Mouse (Mus musculus): ENCODE measurements around the gene Cbs.
"Not testable (repeated sequence)": the region's sequence is repeated elsewhere in the genome, so short reads cannot be mapped to it uniquely, and the experiment has no call there.

The Cbs gene

GRCm38 (mm10) chr17:31642913-31643312, 5.9 kb upstream of the Cbs start:
- DNase-seq (ENCODE audit: low spot score) = no peak

GRCm38 (mm10) chr17:31642331-31642730, 5.3 kb upstream of the Cbs start:
- DNase-seq (ENCODE audit: low spot score) = no peak

- peak; percentile 20 for DNase-seq (ENCODE audit: low spot score)
These were observed 2.6 kb upstream of the Cbs start for GRCm38 (mm10) chr17:31639651-31640050.

- DNase-seq (ENCODE audit: low spot score) = peak; percentile 58
These were observed 980 bp upstream of the Cbs start for GRCm38 (mm10) chr17:31637866-31638570.

GRCm38 (mm10) chr17:31636277-31636941, 629 bp downstream of the Cbs start:
- DNase-seq (ENCODE audit: low spot score) = no peak

- no peak for DNase-seq (ENCODE audit: low spot score)
These were observed 1.3 kb downstream of the Cbs start for GRCm38 (mm10) chr17:31635781-31636180.

GRCm38 (mm10) chr17:31634896-31635295, 2.1 kb downstream of the Cbs start:
- no peak for DNase-seq (ENCODE audit: low spot score)

GRCm38 (mm10) chr17:31633007-31633406, 4.0 kb downstream of the Cbs start:
- DNase-seq (ENCODE audit: low spot score) = no peak

GRCm38 (mm10) chr17:31631081-31631800, 5.8 kb downstream of the Cbs start:
- DNase-seq (ENCODE audit: low spot score) = no peak

- DNase-seq (ENCODE audit: low spot score) = no peak
These were observed 9.1 kb downstream of the Cbs start for GRCm38 (mm10) chr17:31627961-31628360.

- no peak for DNase-seq (ENCODE audit: low spot score)
These were observed 13.9 kb downstream of the Cbs start for GRCm38 (mm10) chr17:31623101-31623500.

GRCm38 (mm10) chr17:31613086-31613755, 23.8 kb downstream of the Cbs start:
- DNase-seq (ENCODE audit: low spot score) = no peak

- DNase-seq (ENCODE audit: low spot score) = no peak
These were observed 27.1 kb downstream of the Cbs start for GRCm38 (mm10) chr17:31609895-31610294.

- not testable (repeated sequence) for DNase-seq (ENCODE audit: low spot score)
These were observed 27.9 kb downstream of the Cbs start for GRCm38 (mm10) chr17:31609173-31609572.

- no peak for DNase-seq (ENCODE audit: low spot score)
These were observed 29.6 kb downstream of the Cbs start for GRCm38 (mm10) chr17:31607256-31607951.

GRCm38 (mm10) chr17:31606424-31606823, 30.6 kb downstream of the Cbs start:
- no peak for DNase-seq (ENCODE audit: low spot score)

- no peak for DNase-seq (ENCODE audit: low spot score)
These were observed 38.4 kb downstream of the Cbs start for GRCm38 (mm10) chr17:31598593-31598992.

- no peak for DNase-seq (ENCODE audit: low spot score)
These were observed 39.1 kb downstream of the Cbs start for GRCm38 (mm10) chr17:31597957-31598356.

GRCm38 (mm10) chr17:31595077-31595476, 42.0 kb downstream of the Cbs start:
- DNase-seq (ENCODE audit: low spot score) = no peak

GRCm38 (mm10) chr17:31594590-31594989, 42.4 kb downstream of the Cbs start:
- no peak for DNase-seq (ENCODE audit: low spot score)

GRCm38 (mm10) chr17:31590846-31591245, 46.2 kb downstream of the Cbs start:
- DNase-seq (ENCODE audit: low spot score) = no peak

- no peak for DNase-seq (ENCODE audit: low spot score)
These were observed 48.3 kb downstream of the Cbs start for GRCm38 (mm10) chr17:31588726-31589125.

All from adipocyte (in vitro differentiated cells).